Mouse (Mus musculus) kidney, embryonic 15.5 days (tissue): ENCODE results near the gene Acot1. TPM values are rescaled to one million over a fixed set of nuclear protein-coding genes. Genes with fewer than 3 reads are reported as not detected.
"Not testable (repeated sequence)": the region's sequence is repeated elsewhere in the genome, so short reads cannot be mapped to it uniquely, and the experiment has no call there.

Experiments used
- ATAC-seq: fragments of 200-750 bp; cut with Nextera tagmentation; replicated peaks from 2 replicates; pipeline ENCODE4 v1.8.0; 2017; ENCODE audit warnings: moderate TSS enrichment; ENCODE audit not compliant: low FRiP score
- H3K27ac ChIP-seq: fragments of 300-500 bp; sonication (generic); 2 replicates; pipeline ENCODE4 v1.5.1; 2015; ENCODE audit warnings: mild to moderate bottlenecking, inconsistent platforms
- H3K27me3 ChIP-seq: fragments of 300-500 bp; sonication (generic); 2 replicates; pipeline ENCODE4 v1.6.1; 2015; ENCODE audit warnings: inconsistent platforms
- H3K36me3 ChIP-seq: fragments of 300-500 bp; sonication (generic); 2 replicates; pipeline ENCODE4 v1.6.1; 2015; ENCODE audit warnings: inconsistent platforms
- H3K4me1 ChIP-seq: fragments of 300-500 bp; sonication (generic); 2 replicates; pipeline ENCODE4 v1.6.1; 2015; ENCODE audit warnings: inconsistent platforms
- H3K4me2 ChIP-seq: fragments of 300-500 bp; sonication (generic); 2 replicates; pipeline ENCODE4 v1.6.1; 2015; ENCODE audit warnings: moderate library complexity, mild to moderate bottlenecking, inconsistent platforms
- H3K4me3 ChIP-seq: fragments of 300-500 bp; sonication (generic); replicated peaks from 2 replicates; pipeline ENCODE4 v1.5.1; 2015; ENCODE audit warnings: mild to moderate bottlenecking, inconsistent platforms
- H3K9ac ChIP-seq: fragments of 300-500 bp; sonication (generic); 2 replicates; pipeline ENCODE4 v1.6.1; 2015; ENCODE audit warnings: mild to moderate bottlenecking, inconsistent platforms
- H3K9me3 ChIP-seq: fragments of 300-500 bp; sonication (generic); replicated peaks from 2 replicates; pipeline ENCODE4 v1.6.1; 2016; ENCODE audit warnings: inconsistent platforms
- WGBS: fragments of 180-500 bp; shearing (Covaris S2); methylation state at CpG from one replicate; pipeline ENCODE4 v1.1.7; 2015; ENCODE audit warnings: mixed read lengths; 5-methylcytosine and 5-hydroxymethylcytosine counted together
- polyA plus RNA-seq: library from polyadenylated mRNA; unstranded; fragments of >200 nt; fragmentation: Nextera tagmentation; extraction: Ambion mirVana; gene quantifications from 2 replicates; pipeline ENCODE4 v1.2.1, GENCODE M21; 2015

Acot1 gene
- polyA plus RNA-seq, 1 experiment from 2014 or later: 53.7 TPM

DNA sequence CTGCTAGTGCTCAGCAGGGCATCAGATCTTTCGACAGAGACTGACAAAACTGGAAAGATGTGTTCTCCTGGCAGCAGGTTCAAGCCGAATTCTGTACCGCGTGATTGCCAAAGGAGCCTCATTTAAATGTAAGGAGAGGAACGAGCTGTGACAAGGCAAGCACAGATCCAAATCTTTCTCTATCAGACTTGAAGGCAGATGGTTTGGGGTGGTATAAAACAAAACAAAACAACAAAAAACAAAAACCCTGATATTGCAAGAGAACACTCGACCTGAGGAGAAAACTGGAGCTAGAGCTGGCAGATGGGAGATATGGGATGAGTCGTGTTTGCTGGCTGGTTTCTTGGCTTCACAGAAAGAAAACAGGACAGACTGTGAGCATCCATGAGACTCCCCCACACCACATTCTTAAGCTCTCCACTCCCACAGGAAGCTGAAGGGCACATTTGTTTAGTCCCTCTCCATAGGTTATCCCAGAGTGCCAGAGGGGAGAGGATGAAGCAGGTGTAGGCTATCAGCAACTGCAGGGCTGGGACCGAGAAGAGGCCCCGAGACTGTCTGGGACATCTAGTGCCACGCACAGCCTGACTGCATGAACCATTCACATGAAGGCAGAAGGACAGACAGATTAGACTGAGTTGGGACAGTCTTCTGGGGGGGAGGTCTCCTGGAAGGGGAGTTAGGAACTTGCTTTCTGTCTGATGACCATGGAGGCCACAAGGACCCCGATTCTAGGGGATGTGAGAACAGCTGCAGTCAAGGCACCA is 10.8 kb upstream of the Acot1 start:
- H3K9ac ChIP-seq: no peak overlapping the region
- 42% methylated on average over 11 of the region's 11 CpGs for WGBS
- 0 out of 2 replicates have a peak, but pooled peaks cover 6% of the 10 kb centered on the region for H3K9me3 ChIP-seq
- no peak overlapping the region for H3K4me3 ChIP-seq
- ATAC-seq: peak; percentile 34
- H3K27me3 ChIP-seq: no peaks in the 10 kb centered on the region
- peaks cover 24% of the 10 kb centered on the region for H3K4me1 ChIP-seq
- no peak overlapping the region for H3K4me2 ChIP-seq
- peak overlapping the region; percentile 37; the same call in 1 of the 2 replicates for H3K27ac ChIP-seq
- peaks cover 9% of the 10 kb centered on the region for H3K36me3 ChIP-seq

DNA sequence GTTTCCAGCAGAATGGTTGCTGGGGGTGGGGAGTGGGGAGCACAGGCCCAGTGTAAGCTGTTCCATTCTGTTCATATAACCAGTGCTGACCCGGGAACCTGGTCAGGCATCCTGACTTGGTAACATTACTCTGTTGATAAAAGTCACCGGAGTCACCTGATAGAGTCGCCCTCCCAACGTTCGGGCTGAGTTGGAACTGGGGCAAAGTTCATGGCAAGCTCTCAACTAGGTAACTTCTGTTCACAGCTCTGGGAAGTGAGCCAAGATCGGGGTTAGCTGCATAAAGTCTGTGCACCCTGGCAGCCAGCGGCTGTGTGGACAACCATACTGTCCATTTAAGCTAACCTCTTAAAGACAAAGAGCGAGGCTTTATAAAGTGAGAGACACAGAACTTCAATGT is 10.1 kb upstream of the Acot1 start:
- Histone ChIP-seq H3K4me1 (peaks cover 24% of the 10 kb centered on the region), H3K27ac (0 out of 2 replicates have a peak overlapping the region, but pooled peaks have one; percentile 9)
- 32% methylated on average over 8 of the region's 8 CpGs for WGBS
- peak; percentile 70 for ATAC-seq
- H3K4me3 ChIP-seq, H3K4me2 ChIP-seq, H3K27me3 ChIP-seq, H3K36me3 ChIP-seq, H3K9me3 ChIP-seq, H3K9ac ChIP-seq: not testable (repeated sequence)

GRCm38 (mm10) chr12:84000418-84000817 is 8.9 kb upstream of the Acot1 start:
- Histone ChIP-seq H3K4me1 (peaks cover 24% of the 10 kb centered on the region), H3K4me3 (no peak overlapping the region), H3K4me2 (no peak overlapping the region), H3K9ac (no peak overlapping the region), H3K27me3 (no peaks in the 10 kb centered on the region), H3K36me3 (no peaks in the 10 kb centered on the region), H3K9me3 (0 out of 2 replicates have a peak, but pooled peaks cover 6% of the 10 kb centered on the region), H3K27ac (no peak overlapping the region)
- ATAC-seq: no peak
- WGBS: 18% methylated on average over 3 of the region's 3 CpGs

DNA sequence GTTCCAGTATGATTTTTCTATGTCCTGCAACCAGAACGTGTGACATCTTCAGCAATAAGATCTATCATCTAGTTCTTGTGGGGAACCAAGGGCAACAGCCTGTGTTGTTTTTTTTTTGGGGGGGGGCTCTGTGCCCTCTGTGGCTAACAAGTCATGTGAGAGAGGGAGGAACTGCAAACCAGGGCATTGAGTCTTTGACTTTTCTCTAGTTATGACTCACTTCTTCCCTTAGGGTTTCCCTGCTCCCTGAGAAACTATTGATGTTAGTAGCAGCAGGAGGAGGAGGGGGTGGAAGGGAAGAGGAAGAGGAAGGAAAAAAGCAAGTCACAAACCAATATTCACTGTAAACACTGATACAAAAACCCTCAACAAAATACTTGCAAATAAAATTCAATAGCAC is 5.4 kb upstream of the Acot1 start:
- Histone ChIP-seq H3K4me3 (no peak overlapping the region), H3K4me1 (peaks cover 20% of the 10 kb centered on the region), H3K9me3 (0 out of 2 replicates have a peak, but pooled peaks cover 6% of the 10 kb centered on the region), H3K9ac (no peak overlapping the region), H3K36me3 (no peaks in the 10 kb centered on the region), H3K4me2 (no peak overlapping the region), H3K27me3 (no peaks in the 10 kb centered on the region), H3K27ac (no peak overlapping the region)
- no peak for ATAC-seq
- WGBS: 61% methylated on average over 1 of the region's 1 CpGs

- no peak overlapping the region for H3K4me3 ChIP-seq
Measured at GRCm38 (mm10) chr12:84008251-84008650, 1.0 kb upstream of the Acot1 start.

GRCm38 (mm10) chr12:84008729-84009128 is 561 bp upstream of the Acot1 start:
- Histone ChIP-seq H3K27me3 (no peaks in the 10 kb centered on the region), H3K4me1 (peaks cover 40% of the 10 kb centered on the region), H3K9me3 (no peaks in the 10 kb centered on the region), H3K4me3 (peak overlapping the region; percentile 53), H3K36me3 (no peaks in the 10 kb centered on the region; the same call in 1 of the 2 replicates), H3K9ac (0 out of 2 replicates have a peak overlapping the region, but pooled peaks have one; percentile 50), H3K27ac (peak overlapping the region; percentile 59), H3K4me2 (peak overlapping the region; percentile 73)
- WGBS: 69% methylated on average over 8 of the region's 8 CpGs
- no peak for ATAC-seq

More at GRCm38 (mm10) chr12:84008251-84008650, 1.0 kb upstream of the Acot1 start:
- Histone ChIP-seq H3K9me3 (no peaks in the 10 kb centered on the region), H3K27ac (no peak overlapping the region), H3K9ac (no peak overlapping the region), H3K27me3 (no peaks in the 10 kb centered on the region), H3K4me2 (no peak overlapping the region), H3K36me3 (no peaks in the 10 kb centered on the region), H3K4me1 (peaks cover 40% of the 10 kb centered on the region)
- 91% methylated on average over 12 of the region's 12 CpGs for WGBS
- ATAC-seq: no peak

DNA sequence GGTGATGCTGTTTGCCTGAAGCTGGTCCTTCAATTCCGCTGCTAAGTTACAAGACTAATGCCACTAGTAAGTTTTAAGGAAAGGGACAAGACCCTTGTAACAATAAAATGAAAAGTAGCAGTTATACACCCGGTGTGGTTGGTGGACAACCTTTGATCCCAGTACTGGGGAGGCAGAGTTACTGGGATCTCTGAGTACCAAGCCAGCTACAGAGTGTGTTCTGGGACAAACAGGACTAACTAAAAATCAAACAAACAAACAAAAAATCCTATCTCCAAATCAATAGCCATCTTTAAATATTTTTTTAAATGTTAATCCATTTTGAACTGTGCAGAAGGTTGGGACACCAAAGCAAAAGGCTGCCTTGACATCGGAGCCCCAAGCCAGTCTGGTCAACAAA is 911 bp downstream of the Acot1 start:
- ATAC-seq: no peak
- Histone ChIP-seq H3K4me1 (peaks cover 43% of the 10 kb centered on the region), H3K4me3 (peak overlapping the region; percentile 53), H3K27ac (no peak overlapping the region), H3K36me3 (no peaks in the 10 kb centered on the region; the same call in none of the 2 replicates), H3K27me3 (no peaks in the 10 kb centered on the region), H3K9me3 (no peaks in the 10 kb centered on the region), H3K9ac (peak overlapping the region; percentile 50; the same call in 1 of the 2 replicates), H3K4me2 (peak overlapping the region; percentile 73)
- WGBS: 75% methylated on average over 3 of the region's 3 CpGs

- Histone ChIP-seq H3K4me2 (peak overlapping the region; percentile 73), H3K27me3 (no peaks in the 10 kb centered on the region), H3K27ac (peak overlapping the region; percentile 75), H3K4me1 (peaks cover 50% of the 10 kb centered on the region), H3K9me3 (no peaks in the 10 kb centered on the region), H3K36me3 (peaks cover 4% of the 10 kb centered on the region), H3K4me3 (peak overlapping the region; percentile 53), H3K9ac (no peak overlapping the region)
- WGBS: 30% methylated on average over 12 of the region's 12 CpGs
- ATAC-seq: peak; percentile 84
Measured at GRCm38 (mm10) chr12:84011251-84012040, 2.2 kb downstream of the Acot1 start.

GRCm38 (mm10) chr12:84013130-84013529 is 3.8 kb downstream of the Acot1 start:
- Histone ChIP-seq H3K4me1 (peaks cover 50% of the 10 kb centered on the region), H3K9ac (no peak overlapping the region), H3K4me3 (no peak overlapping the region), H3K4me2 (no peak overlapping the region), H3K27ac (no peak overlapping the region), H3K27me3 (no peaks in the 10 kb centered on the region), H3K36me3 (peaks cover 10% of the 10 kb centered on the region), H3K9me3 (no peaks in the 10 kb centered on the region)
- 80% methylated on average over 6 of the region's 6 CpGs for WGBS
- ATAC-seq: no peak

GRCm38 (mm10) chr12:84013701-84014100 is 4.4 kb downstream of the Acot1 start:
- no peak overlapping the region for H3K4me2 ChIP-seq
- 91% methylated on average over 7 of the region's 7 CpGs for WGBS
- no peak for ATAC-seq
- peaks cover 46% of the 10 kb centered on the region for H3K4me1 ChIP-seq
- H3K36me3 ChIP-seq: peaks cover 10% of the 10 kb centered on the region
- H3K27me3 ChIP-seq: no peaks in the 10 kb centered on the region
- no peak overlapping the region for H3K9ac ChIP-seq
- H3K27ac ChIP-seq: no peak overlapping the region
- H3K9me3 ChIP-seq: no peaks in the 10 kb centered on the region
- H3K4me3 ChIP-seq: no peak overlapping the region

DNA sequence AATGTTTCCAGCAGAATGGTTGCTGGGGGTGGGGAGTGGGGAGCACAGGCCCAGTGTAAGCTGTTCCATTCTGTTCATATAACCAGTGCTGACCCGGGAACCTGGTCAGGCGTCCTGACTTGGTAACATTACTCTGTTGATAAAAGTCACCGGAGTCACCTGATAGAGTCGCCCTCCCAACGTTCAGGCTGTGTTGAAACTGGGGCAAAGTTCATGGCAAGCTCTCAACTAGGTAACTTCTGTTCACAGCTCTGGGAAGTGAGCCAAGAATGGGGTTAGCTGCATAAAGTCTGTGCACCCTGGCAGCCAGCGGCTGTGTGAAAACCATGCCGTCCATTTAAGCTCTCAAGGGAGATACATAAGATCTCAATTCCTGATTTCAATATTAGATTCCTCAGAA is 11.2 kb downstream of the Acot1 start:
- ATAC-seq: peak; percentile 65
- WGBS: 26% methylated on average over 7 of the region's 7 CpGs
- not testable (repeated sequence) for H3K27me3 ChIP-seq, H3K4me2 ChIP-seq, H3K9ac ChIP-seq, H3K4me3 ChIP-seq, H3K36me3 ChIP-seq, H3K9me3 ChIP-seq, H3K4me1 ChIP-seq, H3K27ac ChIP-seq

- H3K4me3 ChIP-seq, H3K27ac ChIP-seq: not testable (repeated sequence)
- 97% methylated on average over 4 of the region's 4 CpGs for WGBS
Measured at GRCm38 (mm10) chr12:84022266-84022665, 13.0 kb downstream of the Acot1 start.

More at GRCm38 (mm10) chr12:84022266-84022665, 13.0 kb downstream of the Acot1 start:
- H3K27me3 ChIP-seq, ATAC-seq, H3K9ac ChIP-seq, H3K4me2 ChIP-seq, H3K36me3 ChIP-seq, H3K4me1 ChIP-seq, H3K9me3 ChIP-seq: not testable (repeated sequence)
